Mouse (Mus musculus): ENCODE data around the gene Prop1. TPM values are rescaled to one million over a fixed set of nuclear protein-coding genes. Genes with fewer than 3 reads are reported as not detected.

The Prop1 gene
- total RNA-seq (2023) = not detected

GRCm38 (mm10) chr11:50953665-50954064 is at the start of gene Prop1:
TSS of gene Prop1 (minus strand) at chr11:50953765.

GRCm38 (mm10) chr11:51003296-51003695 is 49.7 kb upstream of the Prop1 start, which contains the start of gene Olfr51:
TSS of gene Olfr51 (plus strand) at chr11:51003596.

GRCm38 (mm10) chr11:50981667-50982066 is 28.1 kb upstream of the Prop1 start, which contains the start of gene Olfr1377:
TSS of gene Olfr1377 (plus strand) at chr11:50981967.

GRCm38 (mm10) chr11:50966230-50966629 is 12.7 kb upstream of the Prop1 start, which contains the start of gene Olfr1378:
TSS of gene Olfr1378 (plus strand) at chr11:50966530.

GRCm38 (mm10) chr11:50943506-50943905 is 10.1 kb downstream of the Prop1 start, which contains the start of gene 4933414I15Rik:
TSS of gene 4933414I15Rik (minus strand) at chr11:50943765.

GRCm38 (mm10) chr11:50931451-50931866 is 22.1 kb downstream of the Prop1 start, which contains the start of gene Zfp354b:
TSS of gene Zfp354b (minus strand) at chr11:50931633.

GRCm38 (mm10) chr11:50915671-50916320 is 37.8 kb downstream of the Prop1 start, which contains the start of gene Zfp2:
TSS of gene Zfp2 (minus strand) at chr11:50916165.

Other genes starting within 250 kb of the Prop1 start
- gene Zfp354c, start 126.0 kb downstream of the Prop1 start, total RNA-seq (2023) = 7.1 TPM
- 0.32 TPM for gene Zfp879, start 112.2 kb downstream of the Prop1 start, total RNA-seq (2023)
- 3.1 TPM for gene Grm6, start 103.1 kb downstream of the Prop1 start, total RNA-seq (2023)
- gene Zfp454, start 66.1 kb downstream of the Prop1 start, total RNA-seq (2023) = not detected
- 4.1 TPM for gene Zfp2, start 37.6 kb downstream of the Prop1 start, total RNA-seq (2023)
- not detected for gene Zfp354b, start 22.1 kb downstream of the Prop1 start, total RNA-seq (2023)
- gene 4933414I15Rik, start 10.0 kb downstream of the Prop1 start, total RNA-seq (2023) = not detected
- gene Olfr1378, start 12.8 kb upstream of the Prop1 start, total RNA-seq (2023) = not detected
- gene Olfr1377, start 28.2 kb upstream of the Prop1 start, total RNA-seq (2023) = not detected
- gene Olfr51, start 49.8 kb upstream of the Prop1 start, total RNA-seq (2023) = not detected
- gene Olfr54, start 60.5 kb upstream of the Prop1 start, total RNA-seq (2023) = not detected
- not detected for gene Olfr1375, start 94.3 kb upstream of the Prop1 start, total RNA-seq (2023)
- gene Zfp354a, start 105.5 kb upstream of the Prop1 start, total RNA-seq (2023) = not detected

Measured in CD4-positive naive resting alpha-beta T cell, adult 76 days (primary cell).